Mouse (Mus musculus) kidney, postnatal 25 days (tissue): ENCODE measurements around the gene Skint11.
A peak's percentile ranks its signal among the peaks of the same experiment; 100 is the strongest.

Experiments
- DNase-seq, 2 experiments: peaks; one replicate each; pipeline ENCODE4 v3.0.0; 2021; ENCODE audit warnings: mixed read lengths in 2 of 2

Gene Skint11

GRCm38 (mm10) chr4:114163084-114163483, at the start of gene Skint11:
Skint11 (plus strand) TSS chr4:114163384.
- no peak for DNase-seq

- DNase-seq: no peak
These were observed 2.0 kb upstream of the Skint11 start for GRCm38 (mm10) chr4:114161149-114161548.

- peak in 1 of 2 experiments; percentile 30 for DNase-seq
These were observed 9.7 kb downstream of the Skint11 start for GRCm38 (mm10) chr4:114172898-114173297.

- DNase-seq: peak; percentile 13 to 30
These were observed 93.7 kb downstream of the Skint11 start for GRCm38 (mm10) chr4:114256906-114257305.
